Mouse (Mus musculus) brain, embryonic 14.5 days (tissue): ENCODE measurements around the gene Cux2.

Experiments used
- CTCF ChIP-seq: fragments of 200-500 bp; IDR thresholded peaks from 2 replicates; pipeline ENCODE4 v1.5.1; 2012; ENCODE audit warnings: inconsistent platforms, mild to moderate bottlenecking, moderate library complexity, borderline replicate concordance; ENCODE audit not compliant: insufficient read depth, insufficient read length; ENCODE audit errors: extremely low read depth
- POLR2A ChIP-seq: fragments of 200-500 bp; IDR thresholded peaks from 2 replicates; pipeline ENCODE4 v1.6.1; 2012; ENCODE audit warnings: mild to moderate bottlenecking, inconsistent platforms, borderline replicate concordance; ENCODE audit not compliant: poor library complexity, insufficient read depth, insufficient read length, severe bottlenecking; ENCODE audit errors: extremely low read depth

GRCm38 (mm10) chr5:122094439-122094838 lies 44.5 kb upstream of the Cux2 start:
- no peak for TF ChIP-seq POLR2A
- TF ChIP-seq CTCF = no peak
